23 mouse cellular contexts compared by ENCODE assay signal in the genomic region with DNA sequence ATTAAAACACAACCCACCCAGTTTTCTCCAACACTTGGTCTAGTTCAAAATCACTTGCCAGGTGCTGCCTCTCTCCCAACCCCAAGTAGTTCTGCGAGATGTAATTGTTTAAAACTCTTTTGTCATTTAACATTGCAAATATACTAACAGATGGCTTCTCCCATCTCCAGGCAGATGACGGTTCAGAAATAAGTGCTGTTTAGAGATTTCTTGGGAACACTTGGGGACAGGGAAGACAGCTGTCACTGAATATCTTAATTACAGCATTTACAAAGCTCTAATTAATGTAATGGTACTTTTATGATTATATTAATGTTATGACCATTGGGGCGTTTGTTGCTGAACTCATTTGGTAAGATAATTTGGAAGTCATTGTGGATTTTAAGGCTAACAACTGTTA.
DNase-seq lines count a peak whose midpoint lies in the region; ATAC-seq and TF ChIP-seq lines count a peak whose summit lies in the region.
"Had no signal": no experiment of that assay in that cellular context is flagged by ENCODE, and none has a peak within 500 bp of the region (broad histone marks: within the 10 kb centered on the region; RNA-seq: fewer than 3 reads in every experiment).

No protein-coding gene starts in this region.

- peak; percentile 59 for DNase-seq in forebrain, embryonic 14.5 days (ENCODE audit: low spot score)
- no peak for DNase-seq in forebrain, embryonic 11.5 days (ENCODE audit: low spot score)
- peak; percentile 0 for DNase-seq in left cerebral cortex, postnatal 4 days
- no peak for DNase-seq in left cerebral cortex, adult 18-20 months (ENCODE audit: low spot score in 2 of 2)
- peak; percentile 45 for DNase-seq in forebrain, postnatal 0 days
- DNase-seq in retina, embryonic 14.5 days (ENCODE audit: low spot score) = peak; percentile 27
- no peak for DNase-seq in natural killer cell, adult 2 months (ENCODE audit: low spot score in 2 of 2)
- DNase-seq in ovary, postnatal 36 days (ENCODE audit: low spot score) = no peak
- DNase-seq: adrenal gland, postnatal 14 days; cerebellum, adult 18-20 months; kidney, postnatal 10 days; liver, embryonic 13.5 days; lung, postnatal 4 days; thymus, adult 2 months had no signal

- H3K27me3 ChIP-seq in forebrain, embryonic 14.5 days (replicated peaks; ENCODE audit: control insufficient read depth, insufficient read depth, low read length) = no peaks in the 10 kb centered on the region
- no peaks in the 10 kb centered on the region for H3K27me3 ChIP-seq in forebrain, embryonic 11.5 days (ENCODE audit: control insufficient read depth, insufficient read depth, low read length)
- H3K27me3 ChIP-seq in forebrain, postnatal 0 days (ENCODE audit: insufficient read depth, low read length) = no peaks in the 10 kb centered on the region
- H3K27me3 ChIP-seq: heart, embryonic 12.5 days; limb, embryonic 13.5 days; liver, embryonic 13.5 days; lung, embryonic 15.5 days; stomach, embryonic 15.5 days had no signal

- no peak for TF ChIP-seq CTCF in forebrain, postnatal 0 days (IDR thresholded peaks at IDR 0.05; ENCODE audit: low read depth)

- H3K4me3 ChIP-seq in forebrain, embryonic 14.5 days (ENCODE audit: low read depth, low read length) = no peak overlapping the region
- H3K4me3 ChIP-seq in forebrain, embryonic 11.5 days (ENCODE audit: low read depth, low read length) = no peak overlapping the region
- H3K4me3 ChIP-seq in forebrain, postnatal 0 days (ENCODE audit: low read depth, low read length) = no peak overlapping the region
- H3K4me3 ChIP-seq: heart, embryonic 12.5 days; left cerebral cortex, adult 2 months; limb, embryonic 13.5 days; liver, embryonic 13.5 days; lung, embryonic 15.5 days; stomach, embryonic 15.5 days had no signal

- no peaks in the 10 kb centered on the region for H3K4me1 ChIP-seq in forebrain, embryonic 14.5 days (ENCODE audit: control insufficient read depth, insufficient read depth, low read length)
- no peaks in the 10 kb centered on the region for H3K4me1 ChIP-seq in forebrain, embryonic 11.5 days (replicated peaks; ENCODE audit: control insufficient read depth, insufficient read depth, low read length)
- H3K4me1 ChIP-seq in forebrain, postnatal 0 days (ENCODE audit: insufficient read depth) = no peaks in the 10 kb centered on the region
- H3K4me1 ChIP-seq: heart, embryonic 12.5 days; limb, embryonic 13.5 days; liver, embryonic 13.5 days; lung, embryonic 15.5 days; stomach, embryonic 15.5 days had no signal

- no peak overlapping the region for H3K4me2 ChIP-seq in forebrain, embryonic 14.5 days (ENCODE audit: low read length)
- H3K4me2 ChIP-seq in forebrain, embryonic 11.5 days (ENCODE audit: low read depth, low read length, severe bottlenecking) = no peak overlapping the region
- H3K4me2 ChIP-seq in forebrain, postnatal 0 days (ENCODE audit: low read depth) = no peak overlapping the region
- H3K4me2 ChIP-seq: heart, embryonic 12.5 days; limb, embryonic 13.5 days; liver, embryonic 13.5 days; lung, embryonic 15.5 days; stomach, embryonic 15.5 days had no signal

- no peaks in the 10 kb centered on the region for H3K36me3 ChIP-seq in forebrain, embryonic 14.5 days (ENCODE audit: control insufficient read depth, insufficient read depth, low read length)
- no peaks in the 10 kb centered on the region for H3K36me3 ChIP-seq in forebrain, embryonic 11.5 days (ENCODE audit: control insufficient read depth, insufficient read depth, low read length)
- H3K36me3 ChIP-seq in forebrain, postnatal 0 days (ENCODE audit: insufficient read depth) = no peaks in the 10 kb centered on the region
- H3K36me3 ChIP-seq: G1E; heart, embryonic 12.5 days; limb, embryonic 13.5 days; liver, embryonic 13.5 days; lung, embryonic 15.5 days; stomach, embryonic 15.5 days had no signal

- H3K9me3 ChIP-seq in forebrain, embryonic 14.5 days (replicated peaks; ENCODE audit: control insufficient read depth, low read length) = no peaks in the 10 kb centered on the region
- H3K9me3 ChIP-seq in forebrain, embryonic 11.5 days (ENCODE audit: control insufficient read depth, low read length) = no peaks in the 10 kb centered on the region
- H3K9me3 ChIP-seq in forebrain, postnatal 0 days (ENCODE audit: low read length) = no peaks in the 10 kb centered on the region
- H3K9me3 ChIP-seq: G1E; heart, embryonic 12.5 days; limb, embryonic 13.5 days; liver, embryonic 13.5 days; lung, embryonic 15.5 days; stomach, embryonic 15.5 days had no signal

- peak; percentile 60 for ATAC-seq in forebrain, embryonic 14.5 days
- no peak for ATAC-seq in forebrain, embryonic 11.5 days (replicated peaks; ENCODE audit: low FRiP score)
- ATAC-seq in forebrain, postnatal 0 days = peak; percentile 56; the same call in 1 of the 2 replicates
- ATAC-seq: activated CD4-positive, CD25-positive, alpha-beta regulatory T cell, adult 4 months; hindbrain, embryonic 16.5 days; intestine, postnatal 0 days had no signal

- 58% methylated on average over 3 of the region's 3 CpGs for WGBS in forebrain, embryonic 14.5 days
- WGBS in forebrain, embryonic 11.5 days = 79% methylated on average over 3 of the region's 3 CpGs
- WGBS in forebrain, postnatal 0 days = 32% methylated on average over 3 of the region's 3 CpGs

- no peak overlapping the region for H3K27ac ChIP-seq in forebrain, embryonic 14.5 days (ENCODE audit: low read depth, low read length)
- H3K27ac ChIP-seq in forebrain, embryonic 11.5 days (ENCODE audit: low read depth, low read length) = no peak overlapping the region
- no peak overlapping the region for H3K27ac ChIP-seq in forebrain, postnatal 0 days (ENCODE audit: low read depth, low read length)
- H3K27ac ChIP-seq: left cerebral cortex, adult 2 months; limb, embryonic 13.5 days; liver, embryonic 13.5 days; lung, embryonic 15.5 days; stomach, embryonic 15.5 days had no signal

- H3K9ac ChIP-seq in forebrain, embryonic 14.5 days (ENCODE audit: low read length) = no peak overlapping the region
- H3K9ac ChIP-seq in forebrain, embryonic 11.5 days (ENCODE audit: low read length) = no peak overlapping the region
- H3K9ac ChIP-seq in forebrain, postnatal 0 days = no peak overlapping the region
- H3K9ac ChIP-seq: heart, embryonic 12.5 days; limb, embryonic 13.5 days; liver, embryonic 13.5 days; lung, embryonic 15.5 days; stomach, embryonic 15.5 days had no signal

- intact Hi-C loops in left cerebral cortex, postnatal 4 days (cut with DNase I) = no loop called here

Comparison
In these comparisons a context has a peak if more than half of its experiments do, and no peak if none do; other contexts are left out.
1. DNase-seq: peak in forebrain, embryonic 14.5 days (single experiment), left cerebral cortex, postnatal 4 days (single experiment), forebrain, postnatal 0 days (single experiment) and retina, embryonic 14.5 days (single experiment); none in forebrain, embryonic 11.5 days (single experiment), left cerebral cortex, adult 18-20 months (0 of 2), natural killer cell, adult 2 months (0 of 2) and ovary, postnatal 36 days (single experiment).